Mouse (Mus musculus) cerebellum, adult 11 months (tissue): ENCODE measurements around the gene Rps6ka5.

Source experiments
- DNase-seq: peaks from one replicate; pipeline ENCODE4 v3.0.0; 2022

The Rps6ka5 gene

DNA sequence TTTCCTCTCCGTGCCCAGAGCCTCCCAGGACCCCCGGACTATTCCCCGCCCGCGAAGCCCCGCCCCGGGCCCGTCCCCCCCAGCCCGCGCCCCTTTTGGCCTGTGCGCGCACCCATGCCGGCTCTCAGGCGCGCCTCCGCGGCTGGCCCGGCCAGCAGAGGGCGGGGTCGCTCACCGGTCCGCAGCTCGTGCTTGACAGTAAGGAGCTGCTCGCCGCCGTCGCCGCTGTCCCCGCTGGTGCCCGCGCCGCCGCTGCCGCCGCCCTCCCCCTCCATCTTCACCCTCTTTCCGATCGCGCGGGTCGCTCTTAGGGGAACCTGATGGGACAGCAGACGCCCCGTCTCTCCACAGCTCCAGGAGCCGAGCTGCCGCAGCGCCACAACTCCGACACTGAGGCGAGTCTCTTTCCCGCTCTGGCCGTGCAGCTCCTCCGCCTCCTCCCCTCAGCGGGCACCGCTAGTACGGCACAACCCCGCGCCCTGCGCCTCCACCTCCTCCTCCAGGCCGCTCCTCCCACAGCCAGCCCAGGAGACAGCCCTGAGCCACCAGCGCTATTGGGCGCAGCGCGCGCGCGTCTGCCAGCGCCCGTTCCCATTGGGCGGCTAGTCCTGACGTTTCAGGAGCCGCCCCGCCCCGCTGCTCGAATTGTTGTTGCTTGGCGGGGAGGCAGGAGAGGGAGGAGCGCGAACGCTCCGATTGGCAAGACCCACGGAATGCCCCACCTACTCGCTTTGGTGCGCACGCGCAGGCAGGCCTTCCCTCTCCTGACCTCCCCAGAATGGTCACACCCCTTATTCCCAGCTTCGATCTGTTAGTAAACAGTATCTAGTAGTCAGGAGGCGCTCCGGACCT is 2.0 kb downstream of the Rps6ka5 start:
- DNase-seq, result peak; percentile 100

DNA sequence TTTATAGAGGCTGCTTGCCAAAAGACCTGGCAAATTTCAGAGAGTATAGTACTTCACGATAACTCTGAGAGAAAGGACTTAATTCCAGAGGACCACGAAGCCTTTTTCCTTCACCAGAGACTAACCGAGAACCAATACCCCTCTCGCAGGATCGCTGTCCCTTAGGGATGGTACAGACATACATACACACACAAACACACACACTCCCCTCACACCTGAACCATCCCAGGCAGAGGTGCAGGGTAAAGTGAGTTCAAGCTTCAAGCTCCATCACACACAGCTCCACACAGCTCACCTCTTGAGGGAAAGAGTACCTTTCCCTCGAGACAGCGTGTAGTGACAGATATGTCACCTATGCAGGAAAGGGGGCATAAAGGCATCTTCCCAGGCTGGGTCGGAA is 2.6 kb downstream of the Rps6ka5 start:
- DNase-seq, result no peak

DNA sequence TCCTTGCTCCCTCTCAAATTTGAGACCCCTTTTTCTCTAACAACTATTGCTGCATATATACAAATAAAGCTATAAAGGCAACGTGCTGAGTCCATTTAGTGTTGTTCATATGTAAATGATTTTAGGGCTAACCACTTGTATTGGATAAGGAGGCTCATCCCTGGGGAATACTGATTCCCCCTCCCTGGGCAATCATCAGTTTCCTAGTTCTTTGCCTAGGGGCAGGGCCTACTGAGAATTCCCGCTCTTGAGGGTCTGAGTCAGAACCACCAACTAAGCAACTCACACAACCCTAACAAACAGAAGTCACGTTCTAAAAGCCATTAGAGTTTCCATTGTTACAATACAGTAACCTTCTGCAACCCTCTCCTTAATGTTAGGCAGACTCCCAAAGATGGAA is 6.0 kb downstream of the Rps6ka5 start:
- DNase-seq, result no peak

DNA sequence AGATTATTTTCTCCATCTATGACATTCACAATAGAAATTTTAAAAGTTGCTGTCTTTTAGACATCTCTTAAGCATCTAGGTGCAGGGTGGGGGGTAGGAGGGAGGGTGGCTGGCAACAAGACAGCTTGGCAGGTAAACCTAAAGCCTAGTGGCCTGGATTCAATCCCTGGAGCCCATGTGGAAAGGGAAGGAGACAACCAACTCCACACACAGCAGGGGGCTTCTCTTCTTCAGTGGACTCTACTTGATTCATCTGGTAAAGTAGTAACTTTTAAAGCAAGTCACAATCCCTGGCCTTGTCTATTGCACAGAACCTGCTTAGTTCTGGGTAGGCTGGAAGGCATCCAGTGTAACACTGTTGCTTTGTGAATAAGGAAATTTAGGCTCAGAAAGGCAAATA is 9.3 kb downstream of the Rps6ka5 start:
- DNase-seq, result peak; percentile 48

DNA sequence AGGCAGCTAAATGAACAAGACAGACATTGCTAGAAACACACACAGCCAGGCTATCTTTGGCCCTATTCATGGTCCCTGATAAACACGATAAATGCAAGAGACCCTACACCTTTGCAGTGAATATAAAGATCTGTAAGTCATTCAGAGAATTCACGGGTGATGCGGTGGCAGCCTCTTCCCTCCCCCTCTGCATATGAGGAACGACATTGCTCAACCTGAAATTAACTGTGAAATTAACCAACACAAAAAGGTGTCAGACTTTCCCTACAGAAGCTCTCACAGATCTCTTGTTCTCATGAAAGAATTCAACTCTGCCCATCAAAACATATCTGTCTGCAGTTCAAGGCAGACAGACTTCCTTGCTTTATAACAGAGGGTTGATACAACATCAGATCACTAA is 9.8 kb downstream of the Rps6ka5 start:
- DNase-seq, result no peak

DNA sequence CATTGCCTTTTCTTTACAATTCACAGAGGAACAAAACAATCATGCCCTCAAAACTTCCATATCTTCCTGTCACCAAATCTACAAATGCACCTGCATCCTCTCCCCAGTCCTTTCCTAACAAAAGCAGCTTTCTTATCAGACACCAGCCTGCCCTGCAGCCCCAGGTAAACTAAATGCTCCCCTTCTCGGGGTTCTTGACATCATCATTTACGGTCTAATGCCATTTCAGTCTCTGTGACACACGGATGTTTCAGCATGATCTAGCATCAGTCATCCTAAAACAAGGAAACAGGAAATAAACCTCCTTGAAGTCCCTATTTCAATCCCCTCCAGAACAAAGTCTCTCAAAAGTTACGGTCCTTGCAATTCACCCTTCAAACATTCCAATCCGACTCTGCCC is 15.0 kb downstream of the Rps6ka5 start:
- DNase-seq, result no peak

DNA sequence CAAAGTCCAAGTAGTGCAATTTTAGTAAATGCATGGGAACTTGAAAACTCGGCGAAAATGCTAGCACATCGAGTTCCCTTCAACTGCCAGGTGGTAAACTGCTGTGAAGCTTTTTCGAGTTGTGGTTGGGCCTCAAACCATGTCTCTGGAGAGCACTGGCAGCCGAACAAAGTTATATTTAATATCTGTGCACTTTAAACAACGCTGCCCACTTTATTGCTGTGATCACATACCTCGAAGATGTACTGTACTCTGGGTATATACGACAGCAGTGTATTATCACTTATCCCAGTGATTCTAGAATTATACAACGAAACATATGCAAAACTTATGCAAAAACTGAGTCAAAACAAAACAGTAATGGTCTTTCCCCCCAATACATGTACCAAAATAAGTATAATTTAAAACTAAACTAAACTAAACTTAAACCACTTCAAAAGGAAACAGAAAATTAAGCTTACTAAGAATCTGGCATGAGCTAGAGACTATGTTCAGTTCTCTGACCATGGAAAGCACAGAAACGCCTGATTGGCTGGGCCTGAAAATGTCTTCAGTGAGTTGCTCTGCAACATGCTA is 15.6 kb downstream of the Rps6ka5 start:
- no peak for DNase-seq

DNA sequence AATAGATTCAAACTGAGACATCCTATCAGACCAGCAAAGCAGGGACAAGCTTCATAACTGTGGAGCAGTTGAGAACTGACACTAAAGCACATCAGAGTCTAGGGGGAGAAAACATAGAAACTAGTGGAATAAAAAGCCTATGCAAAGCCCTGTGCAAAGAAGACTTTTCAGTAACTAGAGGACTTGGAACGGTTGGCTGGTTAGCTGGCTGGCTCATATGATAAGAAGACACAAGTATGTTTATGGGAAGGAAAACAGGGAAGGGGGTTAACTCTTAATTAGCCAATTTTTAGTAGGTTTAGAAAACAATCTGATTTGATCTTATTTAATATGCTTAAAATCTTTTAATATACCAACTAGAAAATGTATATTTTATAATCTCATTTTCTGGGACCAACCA is 16.4 kb downstream of the Rps6ka5 start:
- no peak for DNase-seq

DNA sequence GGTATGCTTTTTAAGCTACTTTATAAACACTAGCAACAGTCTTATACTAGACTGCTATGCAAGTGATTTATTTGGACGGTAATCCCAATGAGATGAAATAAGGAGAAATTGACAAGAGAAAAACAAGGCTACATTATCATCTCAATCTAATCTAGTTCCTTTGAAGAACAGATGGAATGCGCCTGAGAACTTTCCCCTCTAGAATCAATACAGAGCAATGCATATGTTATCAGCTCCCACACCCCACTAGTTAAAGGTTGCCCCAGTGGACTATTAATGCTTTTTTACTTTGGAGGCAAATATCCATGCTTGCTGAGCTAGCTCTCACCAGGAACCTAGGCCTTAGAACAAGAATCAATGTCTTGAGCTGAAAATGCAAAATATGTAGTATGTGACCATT is 19.5 kb downstream of the Rps6ka5 start:
- DNase-seq, result no peak

DNA sequence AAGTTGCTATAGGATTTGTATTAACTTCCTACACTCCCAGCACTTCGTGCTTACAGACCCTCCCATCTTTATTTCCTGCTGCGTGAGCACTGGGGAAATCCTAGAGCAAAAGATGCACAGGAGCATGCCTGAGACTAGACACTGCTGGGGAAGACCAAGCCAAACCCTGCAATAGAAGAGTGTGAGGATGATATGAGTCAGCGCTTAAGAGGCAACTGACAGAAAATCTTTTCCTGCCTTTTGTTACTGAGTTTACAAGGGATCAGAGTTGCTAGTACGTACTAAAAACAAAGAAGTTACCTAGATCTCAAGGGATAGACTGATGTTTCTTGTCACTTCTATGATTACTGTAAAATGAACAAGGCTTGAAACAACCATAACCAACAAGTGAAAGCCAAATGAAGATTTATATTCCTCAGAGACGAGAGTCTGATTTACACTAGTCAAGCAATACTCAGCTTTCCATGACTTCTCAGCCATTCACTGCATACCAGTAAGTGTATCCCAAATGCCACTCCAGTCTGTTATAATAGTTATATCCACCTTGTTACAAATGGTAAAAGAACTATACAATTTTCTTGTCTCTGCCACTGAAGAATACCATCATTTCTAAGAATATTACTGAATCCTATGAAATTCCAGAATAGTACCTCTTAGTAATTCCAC is 21.6 kb downstream of the Rps6ka5 start:
- no peak for DNase-seq

DNA sequence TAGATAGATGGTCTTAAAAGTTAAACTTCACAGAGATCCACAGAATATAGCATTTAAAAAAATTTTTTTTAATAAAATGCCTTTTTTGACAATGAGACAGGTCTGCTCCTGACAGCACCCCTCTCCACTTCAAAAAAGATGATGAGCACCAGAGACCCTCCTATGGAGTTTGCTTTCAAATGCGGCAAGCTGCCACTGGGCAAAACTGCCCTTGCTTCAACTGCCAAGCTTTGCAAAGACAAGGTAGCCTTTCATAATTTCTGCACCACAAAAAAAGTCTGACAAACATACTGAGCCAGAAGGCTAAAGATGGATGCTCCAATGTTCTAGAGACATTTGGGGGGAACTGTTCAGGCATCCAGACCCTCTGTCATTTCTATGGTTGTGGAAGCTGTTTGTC is 28.8 kb downstream of the Rps6ka5 start:
- DNase-seq, result no peak

DNA sequence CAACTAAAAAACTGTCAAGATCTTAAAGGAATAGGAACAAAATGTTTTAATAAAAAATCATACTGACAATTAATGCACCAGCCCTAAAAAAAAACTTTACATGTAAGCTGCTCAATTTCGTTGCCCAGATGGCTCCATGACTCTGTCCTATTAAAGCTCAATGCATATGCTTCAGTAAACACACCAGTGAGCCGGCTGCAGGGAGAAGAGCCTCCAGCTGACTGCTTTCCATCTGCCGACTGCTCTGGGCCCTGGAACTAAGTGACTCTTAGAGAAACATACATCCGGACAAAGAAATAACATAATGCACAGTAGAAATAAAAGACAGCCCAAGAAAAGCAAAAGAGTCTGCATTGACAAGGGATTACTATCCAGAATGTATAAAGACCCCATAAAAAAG is 30.2 kb downstream of the Rps6ka5 start:
- peak; percentile 65 for DNase-seq

DNA sequence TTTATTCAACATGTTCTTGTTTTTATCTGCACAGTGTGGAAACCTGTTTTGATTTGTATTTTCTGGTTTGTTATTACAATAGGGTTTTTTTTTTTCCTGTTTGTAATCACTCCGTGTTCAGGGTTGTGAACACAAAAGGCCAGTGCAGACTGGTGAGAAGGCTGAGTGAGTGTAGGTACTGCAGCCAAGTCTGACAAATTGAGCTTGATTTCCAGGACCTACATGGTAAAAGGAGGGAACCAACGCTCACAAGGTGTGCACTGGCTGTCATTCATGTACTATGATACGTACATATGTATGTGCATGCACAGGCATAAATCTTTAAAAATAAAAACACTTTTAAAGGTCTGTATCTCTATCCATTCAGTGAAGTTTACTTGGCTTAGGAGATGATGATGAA is 31.5 kb downstream of the Rps6ka5 start:
- DNase-seq, result no peak

DNA sequence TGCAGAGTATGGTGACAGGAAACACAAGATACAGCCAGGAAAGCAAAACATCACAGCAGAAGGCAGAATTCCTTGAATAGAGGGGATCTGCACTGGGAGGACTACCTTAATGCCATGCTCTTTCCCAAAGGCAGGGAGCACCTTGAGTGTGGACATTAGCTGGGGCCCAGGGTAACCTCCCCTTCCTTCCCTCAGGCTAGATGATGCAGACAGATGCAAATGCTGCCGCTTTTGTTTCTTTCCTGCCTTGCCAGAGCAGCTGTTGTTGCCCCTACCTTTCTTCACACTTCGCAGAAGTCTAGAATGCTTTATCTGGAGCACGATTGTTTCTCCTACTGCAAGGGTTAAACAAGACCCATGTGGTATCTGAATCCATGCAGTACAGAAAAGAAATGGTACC is 34.6 kb downstream of the Rps6ka5 start:
- no peak for DNase-seq

DNA sequence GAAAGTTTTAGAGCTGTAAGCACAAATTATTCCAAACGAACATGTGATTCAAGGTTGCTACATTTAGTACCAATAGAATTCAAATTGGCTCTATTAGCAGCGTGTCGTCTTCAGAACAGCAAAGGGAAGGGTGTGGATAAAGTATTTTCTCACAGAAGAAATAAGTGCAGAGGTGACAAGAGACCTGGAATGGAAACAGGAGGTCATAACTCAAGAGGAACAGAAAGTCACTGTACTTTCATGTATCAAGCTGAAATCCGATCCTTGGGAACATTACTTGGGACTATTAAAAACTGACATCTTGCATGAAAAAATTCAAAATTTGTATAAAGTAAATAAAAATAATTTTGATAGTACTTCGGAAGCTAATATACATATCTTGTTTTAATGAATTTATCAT is 36.3 kb downstream of the Rps6ka5 start:
- no peak for DNase-seq

DNA sequence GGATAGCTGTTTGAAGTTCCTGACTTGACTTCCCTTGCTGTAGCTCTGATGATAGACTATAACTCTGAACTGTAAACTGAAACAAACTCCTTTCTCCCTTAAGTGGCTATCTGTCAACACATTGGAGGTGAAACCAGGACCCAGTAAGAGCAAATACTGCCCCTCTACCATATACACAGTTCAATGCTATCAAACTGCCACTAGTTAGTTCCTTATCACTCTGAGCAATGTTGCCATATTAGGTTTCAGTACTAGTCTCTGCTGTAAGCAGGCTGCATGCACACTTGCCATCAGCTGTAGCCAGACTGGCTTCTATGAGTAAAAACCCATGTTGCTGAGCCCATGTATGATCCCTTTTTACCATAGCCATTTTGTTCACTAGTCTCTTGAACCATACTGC is 38.6 kb downstream of the Rps6ka5 start:
- DNase-seq, result no peak

DNA sequence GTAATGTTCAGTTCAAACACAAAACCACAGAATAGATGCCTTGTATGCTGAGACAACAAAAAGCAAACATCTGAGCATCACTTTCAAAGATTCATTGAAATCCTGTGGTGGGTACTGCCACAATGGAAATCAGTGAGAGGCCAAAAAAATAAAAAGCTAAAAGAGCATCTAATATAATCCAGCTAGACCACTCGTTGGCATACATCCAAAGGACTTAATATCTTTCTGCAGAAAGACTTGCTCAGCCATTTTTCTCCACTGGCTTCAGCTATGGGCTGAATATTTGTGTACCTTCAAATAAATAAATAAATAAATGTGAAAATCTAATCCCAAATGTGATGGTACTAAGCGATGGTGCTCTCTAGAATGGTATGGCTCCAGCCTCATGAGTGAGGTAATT is 39.8 kb downstream of the Rps6ka5 start:
- DNase-seq, result no peak

DNA sequence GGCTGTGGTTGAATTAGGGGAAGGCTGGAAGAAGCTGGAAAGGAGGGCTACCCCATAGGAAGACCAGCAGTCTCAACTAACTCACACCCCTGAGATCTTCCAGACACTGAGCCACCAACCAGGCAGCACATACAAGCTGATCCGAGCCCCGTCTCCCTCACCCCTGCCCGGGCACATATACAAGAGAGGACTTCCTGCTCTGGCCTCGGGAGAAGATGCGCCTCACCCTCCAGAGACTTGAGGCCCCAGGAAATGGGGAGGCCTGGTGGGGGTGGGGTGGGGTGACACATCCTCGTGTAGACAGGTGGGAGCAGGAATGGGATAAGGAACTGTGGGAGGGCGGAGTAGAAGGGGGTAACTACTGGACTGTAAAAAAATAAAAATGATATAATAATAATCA is 45.0 kb downstream of the Rps6ka5 start:
- DNase-seq, result no peak

DNA sequence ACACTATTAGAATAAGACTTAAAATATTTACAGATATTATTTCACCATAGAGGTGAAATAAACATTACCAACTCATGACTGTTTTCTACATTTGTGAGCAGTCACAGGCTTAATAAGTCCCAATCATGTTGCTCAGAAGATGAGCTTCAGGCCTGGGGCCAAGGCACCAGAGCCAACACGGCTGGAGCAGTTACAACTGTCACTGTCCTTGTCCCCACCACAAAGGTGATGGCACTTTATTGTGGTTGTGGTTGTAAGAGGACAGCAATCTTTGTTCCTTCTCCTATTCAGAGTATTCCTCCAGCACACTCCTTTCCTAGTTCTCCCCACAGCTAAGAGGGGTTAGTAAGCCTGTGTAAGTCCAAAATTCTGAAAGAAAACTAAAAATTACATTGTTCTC is 45.5 kb downstream of the Rps6ka5 start:
- peak; percentile 31 for DNase-seq

DNA sequence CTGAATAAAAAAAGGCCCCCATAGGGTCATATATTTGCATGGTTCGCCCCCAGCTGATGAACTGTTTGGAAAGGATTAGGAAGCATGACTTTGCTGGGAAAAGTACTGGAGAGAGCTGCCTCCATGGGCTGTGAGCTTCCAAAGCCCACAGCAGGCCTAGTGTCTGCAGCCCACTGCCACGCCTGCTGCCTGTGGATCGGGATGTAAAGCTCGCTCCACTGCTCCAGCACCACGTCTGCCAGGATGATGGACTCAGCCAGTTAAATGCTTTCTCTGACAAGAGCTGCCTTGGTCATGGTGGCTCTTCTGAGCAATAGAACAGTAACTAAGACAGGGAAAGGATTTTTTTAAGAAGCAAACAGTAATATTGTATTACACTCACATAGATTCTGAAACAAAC is 46.1 kb downstream of the Rps6ka5 start:
- DNase-seq, result no peak

DNA sequence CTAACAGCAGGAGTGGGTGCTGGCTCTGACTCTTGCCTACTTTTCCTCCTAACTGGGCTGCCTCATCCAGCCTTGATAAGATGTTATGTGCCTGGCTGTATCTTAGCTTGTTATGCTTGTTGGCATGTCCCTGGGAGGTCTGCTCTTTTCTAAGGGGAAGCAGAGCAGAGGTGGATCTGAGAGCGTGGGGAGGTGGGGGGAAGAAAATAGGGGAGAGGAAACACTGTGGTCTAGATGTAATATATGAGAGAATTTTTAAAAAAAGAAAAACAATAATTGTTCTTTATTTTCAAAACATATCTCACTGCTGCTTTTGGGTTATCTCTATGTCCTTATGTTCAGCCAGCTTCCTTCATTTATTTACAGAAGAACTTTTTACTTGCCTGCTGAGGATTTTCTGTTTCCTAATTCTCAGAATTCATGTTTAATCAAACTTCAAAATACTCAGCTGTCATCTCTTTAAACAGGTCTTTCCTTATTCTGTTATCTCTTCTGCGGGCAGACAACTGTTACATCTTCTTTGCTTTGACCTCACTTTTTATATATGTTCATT is 56.1 kb downstream of the Rps6ka5 start:
- DNase-seq, result no peak

DNA sequence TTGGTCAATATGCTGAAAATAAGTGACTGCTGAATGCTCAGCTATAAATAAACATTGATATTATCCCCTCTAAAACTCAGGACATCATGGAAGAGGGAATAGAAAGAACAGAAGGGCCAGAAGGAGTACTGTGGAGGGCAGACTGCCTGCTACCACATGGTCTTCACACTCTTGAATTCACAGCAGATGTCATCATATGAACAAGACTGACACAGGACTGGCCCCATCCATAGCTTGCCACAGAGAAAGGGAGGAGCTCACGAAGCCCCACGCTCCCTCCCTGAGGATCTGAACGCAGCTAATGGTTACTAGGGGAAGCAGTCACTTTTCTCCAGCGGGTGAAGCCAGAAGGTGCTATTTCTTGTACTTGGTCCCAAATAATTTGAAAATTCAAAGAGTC is 61.5 kb downstream of the Rps6ka5 start:
- DNase-seq, result no peak

DNA sequence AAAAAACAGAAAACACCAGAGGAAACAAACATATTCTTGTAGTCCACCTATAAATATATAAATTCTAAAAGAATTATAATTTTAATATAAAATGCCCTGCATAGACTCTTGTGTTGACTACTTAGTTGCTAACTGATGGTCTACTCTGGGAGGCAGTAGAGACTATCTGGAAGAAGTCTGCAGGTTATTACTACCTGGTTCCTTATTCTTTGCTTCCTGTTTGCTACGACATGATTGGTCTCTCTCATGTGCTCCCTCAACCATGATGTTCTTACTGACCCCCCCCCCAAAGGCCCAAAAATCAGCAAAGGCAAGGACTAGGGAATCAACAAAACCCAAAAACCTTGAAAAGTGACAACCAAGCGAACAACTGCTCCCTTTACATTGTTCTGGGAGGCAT is 66.7 kb downstream of the Rps6ka5 start:
- DNase-seq, result no peak

DNA sequence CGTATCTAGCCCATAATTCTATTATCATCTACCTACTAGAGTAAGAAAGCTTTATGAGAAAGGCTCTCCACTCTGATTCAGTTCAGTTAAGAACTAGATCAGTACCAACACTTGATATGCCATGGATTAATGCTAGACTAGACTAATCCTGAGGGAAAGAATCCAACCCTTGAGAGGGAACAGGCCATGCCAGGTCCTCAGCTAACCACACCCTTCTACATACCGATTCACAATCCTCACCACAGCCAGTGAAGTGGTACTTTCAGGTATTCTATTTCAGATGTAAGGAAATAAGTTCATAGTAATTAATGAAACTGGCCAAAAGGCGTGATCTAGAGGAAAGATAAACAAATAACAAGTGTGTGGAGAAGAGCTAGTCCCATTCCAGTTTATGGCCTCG is 70.8 kb downstream of the Rps6ka5 start:
- DNase-seq, result no peak
